Mouse (Mus musculus): Measurements from ENCODE around the gene Inca1. TPM values are rescaled to one million over a fixed set of nuclear protein-coding genes. Genes with fewer than 3 reads are reported as not detected.

The Inca1 gene
- total RNA-seq, 2 experiments from 2014 or later, result 1.8 to 3.0 TPM

DNA sequence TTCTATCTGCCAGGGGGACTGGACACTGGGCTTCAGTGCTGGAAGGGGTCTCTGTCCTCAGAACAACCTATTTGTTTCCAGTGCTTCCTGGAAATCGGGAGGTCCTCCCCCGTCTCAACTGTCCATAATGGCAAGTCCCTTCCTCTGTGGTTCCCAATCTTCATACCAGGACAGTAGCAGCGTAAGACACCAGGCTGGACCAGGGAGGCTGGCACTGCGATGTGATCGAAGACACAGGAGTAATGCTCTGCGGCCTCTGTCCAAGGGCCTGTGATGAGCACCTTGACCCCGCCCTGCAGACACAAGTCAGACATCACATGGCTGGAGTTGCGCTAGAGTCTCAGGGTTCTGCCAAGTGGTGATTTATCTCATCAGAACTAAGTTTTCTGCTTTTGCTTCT is 20.6 kb downstream of the Inca1 start:
- Histone ChIP-seq H3K4me3 (no peak overlapping the region), H3K27ac (no peak overlapping the region; the same call in 1 of the 2 replicates)
- no peak for DNase-seq (ENCODE audit: extremely low spot score in 1 of 2, low spot score in 2 of 2)
- TF ChIP-seq CTCF (IDR thresholded peaks at IDR 0.05), result no peak
- intact Hi-C loops (cut with DNase I), result no loop called here

- Histone ChIP-seq H3K4me3 (no peak overlapping the region), H3K27ac (no peak overlapping the region)
- no peak for DNase-seq (ENCODE audit: extremely low spot score in 1 of 2, low spot score in 2 of 2)
- intact Hi-C loops (cut with DNase I), result no loop called here
- no peak for TF ChIP-seq CTCF (IDR thresholded peaks at IDR 0.05)
These were observed 21.4 kb downstream of the Inca1 start for GRCm38 (mm10) chr11:70678576-70678975.

DNA sequence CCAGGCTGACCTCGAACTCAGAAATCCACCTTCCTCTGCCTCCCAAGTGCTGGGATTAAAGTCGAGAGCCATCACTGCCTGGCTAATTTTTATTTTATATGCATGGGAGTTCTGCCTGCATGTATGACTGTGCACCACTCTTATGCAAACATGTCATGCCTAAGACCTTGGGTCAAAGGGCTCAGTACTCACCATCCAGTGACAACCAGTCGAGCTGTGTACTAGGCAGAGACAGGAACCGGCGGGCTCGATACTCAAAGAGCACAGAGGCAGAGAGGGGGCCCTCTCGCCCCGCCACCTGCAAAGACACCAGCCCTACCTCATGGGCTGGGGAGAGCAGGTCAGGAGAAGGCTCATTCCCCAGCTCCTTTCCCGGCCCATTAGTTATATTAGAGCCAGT is 21.9 kb downstream of the Inca1 start:
- no peak for TF ChIP-seq CTCF (IDR thresholded peaks at IDR 0.05)
- Histone ChIP-seq H3K27ac (no peak overlapping the region), H3K4me3 (no peak overlapping the region)
- DNase-seq (ENCODE audit: extremely low spot score in 1 of 2, low spot score in 2 of 2), result no peak
- intact Hi-C loops (cut with DNase I), result no loop called here

- Histone ChIP-seq H3K4me3 (no peak overlapping the region), H3K27ac (no peak overlapping the region)
- intact Hi-C loops (cut with DNase I), result loop anchor here (5.0 kb wide), 1 partner anchor 38 kb away; no protein-coding TSS in a partner anchor
- TF ChIP-seq CTCF (IDR thresholded peaks at IDR 0.05), result no peak
- no peak for DNase-seq (ENCODE audit: extremely low spot score in 1 of 2, low spot score in 2 of 2)
These were observed 25.5 kb downstream of the Inca1 start for GRCm38 (mm10) chr11:70674501-70674900.

GRCm38 (mm10) chr11:70674014-70674413 is 25.9 kb downstream of the Inca1 start:
- no peak for TF ChIP-seq CTCF (IDR thresholded peaks at IDR 0.05)
- DNase-seq (ENCODE audit: extremely low spot score in 1 of 2, low spot score in 2 of 2), result no peak
- intact Hi-C loops (cut with DNase I), result loop anchor here (5.0 kb wide), 1 partner anchor 38 kb away; no protein-coding TSS in a partner anchor
- no peak overlapping the region for H3K27ac ChIP-seq
- H3K4me3 ChIP-seq, result no peak overlapping the region

DNA sequence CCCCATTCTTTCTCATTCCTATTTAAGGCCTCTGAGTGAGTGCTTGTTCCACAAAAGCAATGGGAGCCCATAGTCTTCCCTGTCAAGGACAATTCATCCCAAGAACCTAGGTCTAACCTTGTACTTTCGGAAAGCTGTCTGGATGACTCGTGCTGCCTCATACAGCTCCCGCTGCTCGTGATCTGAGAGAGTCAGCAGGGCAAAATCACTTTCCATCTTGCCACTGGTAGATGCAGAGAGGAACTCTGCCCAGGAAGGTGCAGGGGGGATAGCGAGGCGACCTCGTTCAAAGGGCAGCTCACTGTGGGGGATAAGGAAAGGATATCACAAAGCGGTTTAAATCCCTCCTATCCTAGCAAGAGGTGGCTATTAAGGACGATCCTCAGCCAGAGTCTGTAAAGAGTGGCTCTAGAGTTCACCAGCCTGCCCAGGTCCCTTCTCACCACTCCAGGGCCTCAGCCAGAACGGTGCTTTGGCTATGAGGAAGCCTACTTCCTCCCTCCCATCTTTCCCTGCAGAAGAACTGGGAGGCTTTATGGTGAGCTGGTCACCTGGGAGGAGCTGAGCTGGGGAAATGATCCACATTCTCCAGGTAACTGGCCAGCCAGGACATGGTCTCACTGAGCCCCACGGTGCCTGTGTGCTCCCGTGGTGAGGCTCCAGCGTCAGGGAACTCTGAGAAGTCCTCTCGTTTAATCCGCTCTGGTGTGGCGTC is 28.5 kb downstream of the Inca1 start:
- intact Hi-C loops (cut with DNase I), result loop anchor here (5.0 kb wide), 1 partner anchor 41 kb away; no protein-coding TSS in a partner anchor
- Histone ChIP-seq H3K4me3 (no peak overlapping the region), H3K27ac (peak overlapping the region; percentile 8; the same call in 1 of the 2 replicates)
- DNase-seq (ENCODE audit: extremely low spot score in 1 of 2, low spot score in 2 of 2), result no peak
- TF ChIP-seq CTCF (IDR thresholded peaks at IDR 0.05), result no peak

GRCm38 (mm10) chr11:70670483-70670882 is 29.5 kb downstream of the Inca1 start:
- no peak for DNase-seq (ENCODE audit: extremely low spot score in 1 of 2, low spot score in 2 of 2)
- intact Hi-C loops (cut with DNase I), result loop anchor here (5.0 kb wide), 1 partner anchor 42 kb away; no protein-coding TSS in a partner anchor
- TF ChIP-seq CTCF (IDR thresholded peaks at IDR 0.05), result no peak
- H3K27ac ChIP-seq, result peak overlapping the region; percentile 99
- H3K4me3 ChIP-seq, result peak overlapping the region; percentile 55

GRCm38 (mm10) chr11:70669582-70670345 is 30.2 kb downstream of the Inca1 start:
- peak overlapping the region; percentile 99 for H3K27ac ChIP-seq
- intact Hi-C loops (cut with DNase I), result loop anchor here (1.0 to 5.0 kb wide), 3 partner anchors 16 to 43 kb away; partner anchors contain the start of genes Rnf167 and Slc25a11
- TF ChIP-seq CTCF (IDR thresholded peaks at IDR 0.05), result peak; percentile 61
- peak; percentile 63 to 65 for DNase-seq (ENCODE audit: extremely low spot score in 1 of 2, low spot score in 2 of 2)
- H3K4me3 ChIP-seq, result peak overlapping the region; percentile 55

- TF ChIP-seq CTCF (IDR thresholded peaks at IDR 0.05), result no peak
- intact Hi-C loops (cut with DNase I), result loop anchor here (1.0 to 2.0 kb wide), 2 partner anchors 16 to 22 kb away; partner anchors contain the start of genes Rnf167 and Slc25a11
- Histone ChIP-seq H3K27ac (peak within 1 kb of the TSS; percentile 99), H3K4me3 (peak within 1 kb of the TSS; percentile 55)
- peak; percentile 93 to 97 for DNase-seq (ENCODE audit: extremely low spot score in 1 of 2, low spot score in 2 of 2)
These were observed 31.0 kb downstream of the Inca1 start, which contains the start of gene Spag7 for GRCm38 (mm10) chr11:70668771-70669505. Gene Spag7, minus strand, starts transcription at chr11:70669416.

DNA sequence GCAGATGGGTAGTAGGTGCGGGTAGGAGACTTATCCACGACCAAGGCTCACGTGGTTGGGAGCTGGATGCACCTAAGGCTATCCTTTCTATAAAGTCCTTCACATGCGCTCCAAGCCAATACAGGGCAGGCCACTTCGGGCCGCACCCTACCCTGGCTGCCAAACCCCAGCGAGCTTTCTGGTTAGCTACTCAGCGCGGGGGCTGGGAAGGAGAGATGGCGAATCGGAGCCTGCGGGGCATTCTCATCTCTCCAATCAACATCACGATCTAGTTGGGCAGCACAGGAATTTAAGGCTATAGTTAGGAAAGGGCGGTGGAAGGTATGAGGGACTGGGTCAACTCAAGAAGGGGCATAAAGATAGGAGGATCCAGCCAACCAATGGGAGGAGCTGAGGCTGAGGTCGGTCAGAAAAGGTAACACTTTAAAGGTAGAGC is 31.6 kb downstream of the Inca1 start:
- Histone ChIP-seq H3K4me3 (peak overlapping the region; percentile 55), H3K27ac (peak overlapping the region; percentile 76)
- TF ChIP-seq CTCF (IDR thresholded peaks at IDR 0.05), result no peak
- peak in 1 of 2 experiments; percentile 75 for DNase-seq (ENCODE audit: extremely low spot score in 1 of 2, low spot score in 2 of 2)
- intact Hi-C loops (cut with DNase I), result loop anchor here (2.0 kb wide), 1 partner anchor 22 kb away; the partner anchor contains the start of genes Rnf167 and Slc25a11

All from left cerebral cortex, adult 2 months (tissue).